Mouse (Mus musculus) spleen, adult 2 months (tissue): ENCODE results near the gene Zfp706.

Experiments used
- CTCF ChIP-seq: fragments of 200-500 bp; IDR thresholded peaks from 2 replicates; pipeline ENCODE4 v1.5.1; 2011; ENCODE audit warnings: mild to moderate bottlenecking, inconsistent platforms; ENCODE audit not compliant: insufficient read depth, insufficient read length, insufficient replicate concordance; ENCODE audit errors: extremely low read depth
- POLR2A ChIP-seq: fragments of 200-500 bp; IDR thresholded peaks from 2 replicates; pipeline ENCODE4 v1.6.1; 2011; ENCODE audit warnings: low read depth, low read length, inconsistent platforms

DNA sequence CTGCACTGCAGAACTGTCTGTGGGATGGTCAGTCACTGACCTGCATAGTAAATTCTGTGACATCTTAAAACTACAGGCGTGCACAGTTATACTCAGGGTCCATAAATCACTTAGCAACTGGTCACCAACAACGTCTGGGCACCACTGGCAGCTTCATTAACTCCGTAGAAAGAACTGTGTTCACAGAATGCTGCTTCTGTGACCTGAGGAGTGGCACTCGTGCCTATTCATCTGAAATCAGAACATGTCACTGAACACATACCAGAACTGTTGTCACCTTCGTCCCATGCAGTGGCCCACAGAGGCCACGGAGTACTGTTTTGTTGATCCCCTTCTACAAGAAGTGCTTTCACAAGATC lies 22.0 kb downstream of the Zfp706 start:
- TF ChIP-seq CTCF (no peak), POLR2A (no peak)
